Mouse (Mus musculus) erythroid progenitor cell, adult 5-6 weeks (primary cell): ENCODE data around the gene Kl. TPM values are rescaled to one million over a fixed set of nuclear protein-coding genes. Genes with fewer than 3 reads are reported as not detected.

Source experiments
- ATAC-seq: replicated peaks from 2 replicates; pipeline ENCODE4 v1.8.0; 2016; ENCODE audit warnings: moderate number of reproducible peaks, mild to moderate bottlenecking, moderate TSS enrichment, inconsistent platforms; ENCODE audit not compliant: poor library complexity, low FRiP score, severe bottlenecking
- total RNA-seq, 2 experiments: library from RNA; stranded (forward) in 1 of 2; stranded (reverse) in 1 of 2; fragments of 150-400 nt in 1 of 2; fragments of 186-747, 209-891 nt in 1 of 2; gene quantifications; 2 replicates each; pipeline versions ENCODE4 v1.2.3 to v1.2.4; 2015 to 2017; ENCODE audit warnings: low replicate concordance in 2 of 2

The Kl gene
- total RNA-seq (2015; ENCODE audit: low replicate concordance) (not detected in 2 replicates), total RNA-seq (2017; ENCODE audit: low replicate concordance) (not detected in 2 replicates)

GRCm38 (mm10) chr5:150952328-150952668 lies at the start of gene Kl:
Gene Kl, plus strand, starts transcription at chr5:150952607.
- no peak for ATAC-seq

GRCm38 (mm10) chr5:150906053-150907040 lies 46.1 kb upstream of the Kl start:
- no peak for ATAC-seq

- no peak for ATAC-seq
These were observed 40.3 kb upstream of the Kl start for GRCm38 (mm10) chr5:150912156-150912555.

GRCm38 (mm10) chr5:150912656-150913055 lies 39.8 kb upstream of the Kl start:
- no peak for ATAC-seq

GRCm38 (mm10) chr5:150915080-150916055 lies 37.0 kb upstream of the Kl start:
- no peak for ATAC-seq

- ATAC-seq = no peak
These were observed 35.1 kb upstream of the Kl start for GRCm38 (mm10) chr5:150917131-150917858.

GRCm38 (mm10) chr5:150918599-150918998 lies 33.8 kb upstream of the Kl start:
- ATAC-seq = no peak

GRCm38 (mm10) chr5:150919269-150919668 lies 33.1 kb upstream of the Kl start:
- no peak for ATAC-seq

- ATAC-seq = no peak
These were observed 32.4 kb upstream of the Kl start for GRCm38 (mm10) chr5:150919961-150920360.

- ATAC-seq = no peak
These were observed 23.0 kb upstream of the Kl start for GRCm38 (mm10) chr5:150929406-150929805.

GRCm38 (mm10) chr5:150932596-150932995 lies 19.8 kb upstream of the Kl start:
- ATAC-seq = no peak

GRCm38 (mm10) chr5:150936213-150936612 lies 16.2 kb upstream of the Kl start:
- ATAC-seq = no peak

GRCm38 (mm10) chr5:150936807-150937206 lies 15.6 kb upstream of the Kl start:
- no peak for ATAC-seq

- no peak for ATAC-seq
These were observed 14.9 kb upstream of the Kl start for GRCm38 (mm10) chr5:150937501-150937900.

- no peak for ATAC-seq
These were observed 6.8 kb upstream of the Kl start for GRCm38 (mm10) chr5:150945576-150945975.

- ATAC-seq = no peak
These were observed 3.3 kb upstream of the Kl start for GRCm38 (mm10) chr5:150949131-150949530.

- ATAC-seq = no peak
These were observed 1.1 kb upstream of the Kl start for GRCm38 (mm10) chr5:150951325-150951724.

GRCm38 (mm10) chr5:150952669-150953521 lies 488 bp downstream of the Kl start:
- ATAC-seq = no peak

- ATAC-seq = no peak
These were observed 2.4 kb downstream of the Kl start for GRCm38 (mm10) chr5:150954791-150955190.
